Mouse (Mus musculus) right cerebral cortex, adult 2 months (tissue): ENCODE data around the gene U2af2.
"Not testable (repeated sequence)": the region's sequence is repeated elsewhere in the genome, so short reads cannot be mapped to it uniquely, and the experiment has no call there.

ENCODE experiments used
- DNase-seq, 2 experiments: peaks; one replicate each; pipeline ENCODE4 v3.0.0; 2021 to 2022; ENCODE audit warnings: low spot score in 2 of 2

The U2af2 gene

DNA sequence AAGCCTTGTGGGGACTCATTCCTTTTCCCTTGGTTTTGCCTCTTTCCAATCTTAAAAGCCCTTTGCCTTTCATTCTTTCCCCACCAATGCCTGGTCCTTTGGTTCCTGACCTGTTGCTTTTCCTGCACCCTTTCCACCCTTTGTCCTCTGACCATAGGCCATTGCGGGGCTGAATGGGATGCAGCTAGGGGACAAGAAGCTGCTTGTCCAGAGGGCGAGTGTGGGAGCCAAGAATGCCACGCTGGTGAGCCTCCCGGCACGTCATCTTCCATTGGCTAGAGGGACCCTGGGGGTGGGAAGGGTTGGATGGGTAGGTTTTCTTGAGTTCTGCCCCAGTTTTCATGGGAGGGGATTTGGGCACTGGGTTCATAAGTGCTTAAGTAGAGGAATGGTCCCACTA, 13.0 kb downstream of the U2af2 start:
- no peak for DNase-seq

DNA sequence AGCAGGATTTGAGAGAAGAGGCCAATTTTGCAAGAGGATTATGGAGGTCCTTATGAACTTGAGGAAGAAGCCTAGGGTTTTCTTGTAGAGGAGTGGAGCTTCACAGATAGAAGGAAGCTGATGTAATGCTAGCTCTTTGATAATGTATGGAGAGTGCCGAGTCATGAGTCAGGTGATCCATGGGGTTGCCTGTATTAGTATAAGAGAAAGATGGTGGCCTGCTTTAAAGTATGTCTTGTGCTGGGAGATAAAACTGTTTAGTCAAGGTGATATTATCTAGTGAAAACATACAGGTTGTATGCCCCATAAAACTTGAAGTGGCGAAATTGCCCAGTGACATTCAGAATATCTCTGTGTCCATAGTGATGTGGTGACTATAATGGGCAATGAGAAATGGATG, 15.0 kb downstream of the U2af2 start:
- DNase-seq, result no peak

DNA sequence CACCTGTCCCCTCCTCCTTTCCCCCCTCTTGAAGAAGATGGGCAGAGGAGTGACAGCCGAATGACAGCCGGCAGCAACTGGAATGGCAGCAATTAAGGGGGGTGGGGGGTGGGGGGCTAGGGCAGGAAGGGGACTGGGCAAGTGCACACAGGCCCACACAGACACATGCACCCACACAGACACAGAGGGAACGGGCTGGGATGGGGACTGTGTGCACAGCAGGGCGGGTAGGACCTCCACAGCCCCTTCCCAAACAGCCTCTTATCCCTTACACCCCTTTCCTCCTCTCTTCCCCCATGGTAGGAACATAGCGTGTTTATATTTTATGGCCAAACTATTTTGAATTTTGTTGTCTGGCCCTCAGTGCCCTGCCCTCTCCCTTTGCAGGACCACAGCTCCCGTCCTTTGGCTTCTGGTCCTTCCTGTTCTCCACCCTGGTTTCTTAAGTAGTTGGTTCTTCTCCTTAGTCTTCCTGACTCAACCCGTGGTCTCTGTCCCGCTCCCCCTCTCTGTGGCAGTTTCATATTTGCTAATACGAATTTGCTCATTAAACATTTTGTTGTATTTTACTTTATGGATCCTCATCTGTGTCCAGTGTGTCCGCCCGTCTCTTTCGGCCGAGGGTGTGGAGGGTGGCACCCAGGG, 17.5 kb downstream of the U2af2 start:
- not testable (repeated sequence) for DNase-seq

DNA sequence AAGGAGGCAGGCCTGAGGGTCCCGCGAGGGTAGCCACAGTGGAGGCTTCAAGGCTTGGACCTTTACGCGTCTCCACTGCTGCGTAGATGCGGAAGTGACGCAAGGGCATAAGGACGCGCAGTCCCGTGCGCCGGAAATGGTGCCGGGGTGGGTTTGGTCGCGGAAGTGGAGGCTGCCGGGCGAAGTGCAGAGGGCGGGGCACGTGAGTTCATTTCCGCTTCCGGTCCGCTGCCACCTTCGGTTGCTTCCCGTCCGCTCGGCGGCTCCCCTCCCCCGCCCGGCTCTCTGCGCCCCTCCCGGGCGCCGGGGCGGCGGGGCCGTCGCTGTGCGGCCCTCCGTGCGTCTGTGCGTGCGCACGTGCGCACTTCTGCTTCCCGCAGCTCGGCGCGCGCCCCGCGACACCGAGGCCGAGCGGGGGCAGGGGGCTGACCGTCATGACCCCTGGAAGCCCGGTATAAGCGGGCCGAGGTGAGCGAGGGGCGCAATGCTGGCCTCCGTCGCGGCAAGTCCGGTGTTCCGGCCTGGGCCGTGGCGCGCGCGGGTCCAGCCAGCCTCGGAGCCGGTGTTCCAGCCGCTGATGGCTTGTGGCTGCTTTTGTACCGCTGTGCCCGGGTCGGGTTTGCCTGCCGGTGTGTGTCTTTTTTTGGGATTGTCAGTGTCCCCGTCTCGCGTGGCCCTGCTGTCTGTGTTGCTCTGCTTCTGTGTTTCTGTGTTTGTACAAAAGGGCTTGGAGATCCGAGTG, 18.2 kb downstream of the U2af2 start, which contains the start of gene Epn1:
Epn1 (plus strand) TSS at position 226 of the 742 bp plus-strand sequence.
- DNase-seq, result peak; percentile 96 to 98

DNA sequence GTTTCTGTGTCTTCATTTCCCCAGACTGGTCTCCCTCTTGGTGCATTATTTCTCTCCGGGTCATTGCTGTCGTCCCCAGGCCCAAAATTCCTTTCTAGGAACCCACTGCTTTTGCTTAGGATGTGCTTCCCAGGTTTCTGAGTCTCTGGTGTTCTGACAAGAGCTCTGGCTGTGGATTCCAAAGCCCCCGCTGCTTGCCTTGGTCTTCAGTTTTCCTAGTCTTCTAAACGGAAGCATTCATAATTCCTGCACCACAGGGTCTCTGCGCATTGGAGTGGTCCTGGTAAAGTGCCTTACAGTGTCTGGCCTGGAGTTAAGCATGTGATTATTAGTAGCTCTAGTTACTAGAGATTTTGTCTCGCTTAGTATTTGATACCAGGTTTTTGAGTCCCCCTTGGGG, 18.9 kb downstream of the U2af2 start:
- no peak for DNase-seq

DNA sequence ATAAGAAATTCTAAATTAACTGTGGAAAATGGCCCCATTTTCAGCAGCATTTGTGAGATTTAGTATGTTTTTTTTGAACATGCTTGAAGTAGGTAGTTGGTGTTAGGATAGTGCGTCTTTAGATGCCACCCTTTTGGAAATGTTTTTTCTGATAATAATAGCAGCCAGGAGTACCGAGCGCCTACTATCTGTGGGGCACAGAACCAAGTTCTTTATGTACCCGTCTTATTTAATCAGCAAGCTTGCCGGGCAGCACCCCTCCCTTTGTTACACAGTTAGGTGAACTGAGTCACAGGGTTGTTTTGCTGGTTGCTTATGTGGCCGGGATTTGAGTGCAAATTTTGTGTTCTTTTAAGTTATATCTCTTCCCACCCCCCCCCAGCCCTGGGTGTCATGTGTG, 19.3 kb downstream of the U2af2 start:
- DNase-seq, result no peak

DNA sequence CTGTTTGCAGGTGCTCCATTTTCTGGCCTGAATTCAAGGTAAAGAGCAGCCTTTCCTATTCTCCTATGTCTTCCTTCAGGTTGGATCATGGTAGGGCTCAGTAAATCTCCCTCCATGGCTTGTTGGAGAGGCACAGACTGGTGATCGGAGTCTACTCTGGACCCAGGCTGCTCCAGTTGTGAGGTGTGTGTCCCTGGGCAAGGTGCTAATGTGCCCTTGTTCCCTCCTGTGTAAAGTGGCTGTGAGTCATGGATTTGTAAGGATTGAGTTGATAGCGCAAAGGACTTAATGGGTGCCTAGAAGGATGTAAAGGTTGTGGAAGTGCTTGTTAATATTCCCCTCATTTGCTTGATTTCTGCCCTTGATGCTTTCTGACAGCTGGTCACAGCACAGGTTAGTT, 20.0 kb downstream of the U2af2 start:
- no peak for DNase-seq

DNA sequence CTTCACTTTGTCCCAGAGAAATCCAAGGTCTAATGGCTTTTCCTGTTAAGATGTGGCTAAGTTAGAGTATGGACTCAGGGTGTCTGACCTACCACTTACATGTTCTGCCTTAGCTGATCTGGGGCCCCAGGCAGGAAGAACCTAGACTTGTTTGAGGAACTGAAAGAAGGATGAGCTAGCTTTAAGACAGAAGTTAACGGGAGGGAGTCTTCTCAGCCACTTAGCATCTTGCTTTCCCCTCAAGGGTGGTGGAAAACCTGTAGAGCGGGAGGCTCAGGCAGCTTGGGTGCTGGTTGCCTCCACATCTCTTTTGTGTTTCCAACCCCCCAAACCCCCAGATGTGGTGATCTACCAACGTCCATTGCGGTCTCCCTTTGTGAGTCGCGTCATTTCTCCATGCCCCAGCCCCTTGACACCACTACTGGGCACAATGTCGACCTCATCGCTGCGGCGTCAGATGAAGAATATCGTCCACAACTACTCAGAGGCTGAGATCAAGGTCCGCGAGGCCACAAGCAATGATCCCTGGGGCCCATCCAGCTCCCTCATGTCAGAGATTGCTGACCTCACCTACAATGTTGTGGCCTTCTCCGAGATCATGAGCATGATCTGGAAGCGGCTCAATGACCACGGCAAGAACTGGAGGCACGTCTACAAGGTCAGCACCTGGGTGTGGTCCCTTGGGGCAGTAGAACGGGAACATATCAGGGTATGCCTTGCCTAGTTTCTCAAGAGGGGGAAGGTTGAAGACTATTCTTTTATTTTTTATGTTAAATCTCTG, 21.6 kb downstream of the U2af2 start:
- DNase-seq, result no peak

DNA sequence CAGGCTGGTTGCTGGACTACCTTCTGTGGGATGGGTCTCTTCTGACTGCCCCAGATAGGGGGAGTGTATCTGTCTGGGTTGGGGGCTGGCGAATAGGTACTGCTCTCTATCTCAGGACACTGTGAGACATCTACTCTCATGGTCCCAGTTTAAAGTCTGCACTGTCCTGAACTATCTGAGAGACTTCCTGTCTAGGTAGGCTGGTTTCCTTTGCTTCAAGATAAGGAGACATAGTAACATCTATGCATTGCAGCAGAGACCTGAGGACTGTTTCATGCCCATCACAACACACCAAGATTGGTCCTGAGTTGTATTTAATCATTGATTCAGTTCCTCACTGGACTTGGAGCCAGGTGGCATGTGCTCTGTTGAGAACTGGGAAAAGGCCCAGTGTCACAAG, 23.6 kb downstream of the U2af2 start:
- DNase-seq, result no peak

DNA sequence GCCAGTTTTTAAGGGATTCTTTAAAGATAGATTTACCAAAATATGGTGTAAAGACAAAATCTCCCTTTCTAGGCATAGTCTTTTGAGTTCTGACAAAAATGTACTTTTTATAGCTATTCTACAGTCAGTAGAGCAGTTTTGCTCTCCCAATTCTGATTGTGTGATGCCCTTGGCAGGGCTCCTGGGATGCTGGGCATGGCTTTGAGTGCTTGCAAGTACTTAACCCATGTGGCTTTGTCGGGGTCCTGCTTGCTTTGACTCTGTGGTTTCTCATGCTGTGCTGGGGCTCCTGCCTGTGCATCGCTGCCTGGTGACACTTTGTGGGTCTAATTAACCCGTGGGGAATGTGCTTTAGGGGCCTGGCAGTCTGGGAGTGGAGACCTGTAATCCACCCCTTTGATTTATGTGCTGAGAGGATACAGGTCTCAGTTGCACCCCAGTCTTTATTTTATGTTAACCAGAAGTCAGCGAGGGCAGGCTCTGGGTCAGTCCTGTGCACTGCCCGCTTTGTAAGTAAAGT, 25.0 kb downstream of the U2af2 start:
- DNase-seq, result no peak

DNA sequence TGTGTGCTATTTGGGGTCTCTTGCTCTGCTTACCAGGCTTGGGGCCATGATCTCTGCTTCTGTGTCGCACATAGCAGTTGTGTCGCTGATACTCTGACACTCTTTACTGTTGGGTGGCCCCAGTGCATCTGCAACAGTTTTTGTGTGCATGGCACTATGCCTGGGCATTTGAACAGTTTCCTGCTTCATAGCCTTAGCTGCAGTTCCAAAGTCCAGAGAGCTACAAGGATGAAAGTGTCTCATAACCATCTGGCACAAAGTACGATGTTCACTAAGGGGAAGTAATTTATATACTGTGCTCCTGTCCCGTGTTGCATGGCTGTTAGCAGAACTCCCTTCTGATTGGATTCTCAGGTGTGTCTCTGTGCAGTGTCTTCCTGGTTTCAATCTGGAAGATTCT, 25.9 kb downstream of the U2af2 start:
- no peak for DNase-seq

DNA sequence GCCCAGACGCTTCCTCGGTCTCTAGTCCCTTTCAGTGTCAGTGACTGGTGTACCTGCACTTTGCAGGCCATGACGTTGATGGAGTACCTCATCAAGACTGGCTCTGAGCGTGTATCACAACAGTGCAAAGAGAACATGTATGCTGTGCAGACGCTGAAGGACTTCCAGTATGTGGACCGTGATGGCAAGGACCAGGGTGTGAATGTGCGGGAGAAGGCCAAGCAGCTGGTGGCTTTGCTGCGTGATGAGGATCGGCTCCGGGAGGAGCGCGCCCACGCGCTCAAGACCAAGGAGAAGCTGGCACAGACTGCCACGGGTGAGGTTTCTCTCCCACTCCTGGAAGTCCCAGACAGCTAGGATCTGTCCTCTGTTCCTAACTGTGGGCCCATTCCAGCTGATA, 27.9 kb downstream of the U2af2 start:
- peak; percentile 55 to 64 for DNase-seq

DNA sequence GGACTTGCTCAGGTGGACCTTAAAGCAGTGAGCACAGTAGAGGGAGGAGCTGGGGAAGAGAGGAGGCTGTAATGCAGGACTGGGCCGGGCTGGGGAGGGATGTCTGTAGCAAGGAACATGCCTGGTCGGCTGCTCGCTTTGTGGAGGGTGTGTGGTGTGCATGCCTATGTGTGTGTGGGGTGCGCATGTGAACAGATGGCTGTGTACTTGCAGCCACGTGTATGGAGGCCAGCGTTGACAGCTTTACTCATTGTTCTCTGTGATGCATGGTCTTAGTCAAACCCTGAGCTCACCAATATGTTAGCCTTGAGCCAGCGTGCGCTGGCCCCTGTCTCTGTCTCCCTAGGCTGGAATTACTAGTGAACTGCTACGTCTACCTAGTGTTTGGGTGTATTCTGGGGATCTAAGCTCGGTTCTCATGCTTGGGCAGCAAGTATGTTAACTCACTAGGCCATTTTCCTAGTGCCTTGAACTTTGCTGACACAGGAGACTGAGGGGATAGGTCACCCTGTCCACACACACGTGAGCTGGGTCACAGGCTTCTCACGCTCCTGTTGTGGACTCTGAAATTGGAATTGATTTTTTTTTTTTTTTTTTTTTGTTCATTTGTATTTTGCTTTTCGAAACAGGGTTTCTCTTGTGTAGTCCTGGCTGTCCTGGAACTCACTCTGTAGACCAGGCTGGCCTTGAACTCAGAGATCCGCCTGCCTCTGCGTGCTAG, 29.2 kb downstream of the U2af2 start:
- peak; percentile 51 to 60 for DNase-seq

DNA sequence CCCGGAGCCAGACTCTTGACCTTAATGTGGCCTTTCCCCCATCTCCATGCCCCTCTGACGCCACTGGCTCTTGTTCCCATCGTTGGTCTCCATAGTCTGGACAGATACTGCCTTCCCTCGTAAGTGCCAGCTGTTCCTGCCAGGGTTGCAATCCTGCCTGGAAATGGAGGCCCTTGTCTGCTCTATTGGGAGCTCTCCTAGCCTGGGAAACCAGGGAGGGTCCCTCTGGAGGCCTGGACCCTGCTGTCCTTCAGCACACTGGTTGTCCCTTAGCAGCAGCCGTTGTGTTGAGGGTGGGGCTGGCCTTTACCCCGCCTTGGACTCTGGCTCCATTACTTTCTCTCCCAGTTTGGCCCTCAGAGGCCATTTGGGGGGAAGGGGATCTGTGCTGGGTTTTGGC, 30.4 kb downstream of the U2af2 start:
- DNase-seq, result no peak

DNA sequence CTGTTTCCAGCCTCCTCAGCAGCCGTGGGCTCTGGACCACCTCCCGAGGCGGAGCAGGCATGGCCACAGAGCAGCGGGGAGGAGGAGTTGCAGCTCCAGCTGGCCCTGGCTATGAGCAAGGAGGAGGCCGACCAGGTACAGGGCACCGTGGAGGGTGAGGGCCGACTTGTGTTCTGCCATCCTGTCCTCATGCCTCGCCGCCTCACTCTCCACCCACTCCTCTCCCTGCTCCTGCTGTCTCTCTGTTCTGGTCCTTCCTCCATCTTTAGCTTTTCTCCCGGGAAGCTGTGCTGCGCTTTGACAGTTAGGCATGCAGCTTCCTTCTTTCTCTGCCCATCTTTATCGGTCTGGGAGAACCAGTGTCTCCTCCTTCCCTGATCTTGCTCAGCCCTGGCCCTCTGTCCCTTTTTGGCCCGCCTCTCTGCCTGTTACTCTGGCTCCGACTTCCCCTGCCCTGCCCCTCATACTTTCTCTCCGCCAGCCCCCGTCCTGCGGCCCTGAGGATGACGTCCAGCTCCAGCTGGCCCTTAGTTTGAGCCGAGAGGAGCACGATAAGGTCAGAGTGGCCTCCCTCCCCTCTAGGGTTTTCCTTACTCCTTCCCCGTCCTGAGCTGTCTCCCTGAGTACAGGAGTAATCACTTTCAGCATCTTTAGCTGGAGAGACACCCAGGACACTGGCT, 31.0 kb downstream of the U2af2 start:
- DNase-seq, result peak; percentile 35 to 39

DNA sequence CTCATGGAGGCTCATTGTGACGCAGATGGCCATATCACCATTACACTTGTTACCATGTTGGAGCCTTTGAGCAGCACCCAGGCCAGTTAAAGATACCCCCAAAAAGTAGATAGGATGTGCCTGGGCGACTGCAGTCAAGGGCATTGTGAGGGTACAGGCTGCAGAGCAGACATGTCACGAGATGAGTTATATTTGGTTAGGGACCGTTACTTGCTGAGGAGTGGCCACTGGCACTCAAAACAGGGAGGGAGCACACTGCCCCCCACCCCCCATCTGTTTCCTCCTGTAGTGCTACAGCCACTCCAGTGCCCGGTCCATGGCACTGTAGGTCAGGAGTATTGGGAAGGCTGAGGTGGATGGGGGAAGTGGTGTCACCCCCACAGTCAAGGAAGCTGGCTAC, 36.8 kb downstream of the U2af2 start:
- no peak for DNase-seq

DNA sequence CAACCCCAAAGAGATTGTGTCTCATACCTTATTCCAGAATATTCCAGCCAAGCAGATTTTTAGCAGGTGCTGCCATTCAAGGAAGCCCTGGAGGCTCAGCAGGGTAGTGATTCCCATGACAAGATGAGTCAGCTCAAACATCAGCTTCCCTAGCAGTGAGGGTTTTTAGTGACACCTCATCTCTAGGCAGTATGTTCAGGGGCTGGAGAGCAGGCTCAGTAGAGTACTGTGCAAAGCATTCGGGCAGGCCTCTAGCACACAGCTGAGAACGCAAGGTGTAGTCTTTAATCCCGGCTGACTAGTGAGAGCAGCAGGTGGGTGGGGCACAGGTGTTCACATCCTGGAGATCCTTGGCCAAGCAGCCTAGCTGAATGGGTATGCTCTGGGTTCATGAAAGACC, 37.9 kb downstream of the U2af2 start:
- no peak for DNase-seq

DNA sequence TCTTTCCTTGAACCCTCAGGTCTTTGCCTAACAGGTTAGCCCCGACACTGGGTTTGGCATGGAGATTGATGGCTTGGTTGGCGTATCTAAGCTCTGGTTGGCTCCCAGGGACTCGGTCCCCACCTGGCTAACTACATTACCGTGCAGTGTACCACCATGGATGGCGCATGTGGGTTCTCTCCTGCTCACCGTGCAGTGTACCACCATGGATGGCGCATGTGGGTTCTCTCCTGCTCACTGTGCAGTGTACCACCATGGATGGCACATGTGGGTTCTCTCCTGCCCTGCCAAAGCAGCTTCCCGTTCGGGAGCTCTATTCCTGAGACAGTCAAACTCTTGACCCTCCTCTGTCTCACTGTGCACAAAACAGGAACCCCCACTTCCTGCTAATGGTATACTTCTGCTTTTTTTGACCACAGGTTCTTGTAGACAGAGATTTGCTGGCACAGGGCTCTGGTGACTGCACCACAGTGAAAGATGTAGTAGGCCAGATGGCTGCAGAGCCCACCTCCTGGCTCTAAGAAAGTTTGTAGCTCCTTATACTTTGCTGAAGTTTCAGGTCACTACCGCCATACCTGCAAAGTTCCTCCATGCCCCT, 39.2 kb downstream of the U2af2 start:
- DNase-seq, result no peak

DNA sequence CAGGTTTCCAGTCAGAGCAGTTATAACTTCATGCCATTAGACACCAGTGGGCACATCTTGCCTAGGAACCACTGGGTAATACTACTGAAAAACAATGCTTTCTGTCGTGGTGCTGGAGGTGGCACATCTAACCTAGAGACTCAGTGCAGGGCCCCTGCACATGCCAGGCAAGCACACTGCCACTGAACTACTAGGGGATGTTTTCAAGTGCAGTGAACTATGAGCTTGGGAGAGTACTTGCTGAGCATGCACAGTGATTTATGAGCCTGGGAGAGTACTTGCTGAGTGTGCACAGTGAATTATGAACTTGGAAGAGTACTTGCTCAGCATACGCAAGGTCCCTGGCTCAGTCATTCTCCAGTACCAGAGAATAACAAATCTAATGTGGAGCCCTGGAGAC, 40.6 kb downstream of the U2af2 start:
- no peak for DNase-seq

DNA sequence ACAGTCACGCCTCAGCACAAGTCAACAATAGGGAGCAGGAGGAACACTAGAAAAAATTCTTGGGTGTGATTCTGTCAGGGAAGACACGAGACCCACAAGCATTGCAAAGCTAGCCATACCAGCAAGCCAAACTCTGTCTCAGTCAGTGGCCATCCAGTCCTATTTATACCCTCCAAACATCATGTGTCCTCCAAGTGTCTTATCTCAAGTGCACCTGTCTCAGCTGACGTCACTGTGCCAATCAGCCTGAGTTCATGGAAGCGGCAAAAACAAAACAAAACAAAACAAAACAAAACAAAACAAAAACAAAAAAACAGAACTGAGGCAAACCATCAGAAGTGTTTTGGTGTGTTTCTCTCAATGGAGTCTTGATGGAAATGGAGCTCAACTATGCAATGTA, 46.3 kb downstream of the U2af2 start:
- DNase-seq, result no peak

DNA sequence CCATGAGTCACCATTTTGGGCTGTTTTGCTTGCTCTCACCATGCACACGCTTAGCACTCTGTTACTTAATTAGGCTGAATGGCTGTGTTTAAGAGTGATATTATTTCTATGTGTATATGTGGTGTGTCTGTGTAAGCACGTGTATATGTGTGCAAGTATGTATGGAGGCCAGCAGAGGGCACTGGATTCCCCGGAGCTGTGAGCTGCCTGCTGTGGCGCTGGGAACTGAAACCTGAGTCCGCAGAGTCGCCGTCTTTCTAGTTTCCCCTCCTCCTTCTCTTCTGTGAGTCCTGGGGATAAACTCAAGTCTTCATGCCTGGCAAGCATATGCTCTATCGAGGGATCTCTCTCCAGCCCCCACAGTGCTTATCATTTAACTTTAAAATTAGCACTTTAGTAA, 47.4 kb downstream of the U2af2 start:
- DNase-seq, result no peak
